Mouse (Mus musculus) bone marrow, adult 2 months (tissue): Measurements from ENCODE around the gene Gpc3.

Experiments
- CTCF ChIP-seq: fragments of 200-500 bp; IDR thresholded peaks from 2 replicates; pipeline ENCODE4 v1.5.1; 2011; ENCODE audit warnings: low read length, control low read depth; ENCODE audit not compliant: control insufficient read depth, insufficient read depth
- POLR2A ChIP-seq: fragments of 200-500 bp; IDR thresholded peaks from 2 replicates; pipeline ENCODE4 v1.6.1; 2011; ENCODE audit warnings: low read depth, mild to moderate bottlenecking, control low read depth, low read length, borderline replicate concordance; ENCODE audit not compliant: control insufficient read depth

DNA sequence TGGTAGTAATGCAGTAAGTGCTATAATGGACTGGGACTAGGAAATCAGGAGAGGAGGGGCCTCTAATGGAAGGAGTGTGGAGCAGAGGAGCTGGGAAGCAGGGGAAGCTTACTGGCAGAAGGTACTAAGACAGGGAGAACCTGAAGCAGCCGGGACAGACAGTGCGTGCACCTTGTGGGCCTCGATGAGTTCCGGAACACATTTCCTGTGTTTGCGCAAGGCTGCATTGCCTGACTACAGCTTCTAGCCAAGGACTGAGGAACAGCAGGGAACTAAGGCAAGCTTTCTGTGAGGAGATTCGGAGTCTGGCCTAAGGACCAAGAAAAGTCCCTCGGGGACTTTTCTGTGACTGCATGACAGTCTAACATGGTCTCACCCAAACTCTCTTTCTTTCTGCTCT is 30.6 kb upstream of the Gpc3 start:
- no peak for TF ChIP-seq POLR2A
- TF ChIP-seq CTCF, result no peak
